Mouse (Mus musculus): Measurements from ENCODE around the gene Senp3. TPM values are rescaled to one million over a fixed set of nuclear protein-coding genes. Genes with fewer than 3 reads are reported as not detected.

Senp3 gene
- polyA plus RNA-seq, 1 experiment from 2014 or later, result 94.0 TPM

GRCm38 (mm10) chr11:69715929-69716328 is 34.0 kb upstream of the Senp3 start:
- Histone ChIP-seq H3K4me1 (ENCODE audit: control insufficient read depth, insufficient read depth, low read length) (no peaks in the 10 kb centered on the region), H3K27ac (ENCODE audit: low read length) (no peak overlapping the region), H3K4me3 (ENCODE audit: low read depth, low read length) (no peak overlapping the region), H3K9me3 (replicated peaks; ENCODE audit: control insufficient read depth, low read length, poor library complexity, severe bottlenecking) (no peaks in the 10 kb centered on the region), H3K36me3 (ENCODE audit: control insufficient read depth, insufficient read depth, low read length) (no peaks in the 10 kb centered on the region), H3K27me3 (ENCODE audit: control insufficient read depth, insufficient read depth, low read depth, low read length) (no peaks in the 10 kb centered on the region), H3K9ac (ENCODE audit: low read depth, low read length) (no peak overlapping the region), H3K4me2 (ENCODE audit: low read length) (no peak overlapping the region)
- no peak for ATAC-seq
- 28% methylated on average over 5 of the region's 5 CpGs for WGBS

- H3K4me3 ChIP-seq (ENCODE audit: low read depth, low read length), result no peak overlapping the region
- H3K27me3 ChIP-seq (ENCODE audit: control insufficient read depth, insufficient read depth, low read depth, low read length), result no peaks in the 10 kb centered on the region
- H3K4me2 ChIP-seq (ENCODE audit: low read length), result no peak overlapping the region
- no peak overlapping the region for H3K27ac ChIP-seq (ENCODE audit: low read length)
- no peaks in the 10 kb centered on the region for H3K9me3 ChIP-seq (replicated peaks; ENCODE audit: control insufficient read depth, low read length, poor library complexity, severe bottlenecking)
- H3K36me3 ChIP-seq (ENCODE audit: control insufficient read depth, insufficient read depth, low read length), result no peaks in the 10 kb centered on the region
- ATAC-seq, result no peak
- 57% methylated on average over 9 of the region's 9 CpGs for WGBS
- H3K4me1 ChIP-seq (ENCODE audit: control insufficient read depth, insufficient read depth, low read length), result no peaks in the 10 kb centered on the region
- H3K9ac ChIP-seq (ENCODE audit: low read depth, low read length), result no peak overlapping the region
These were observed 33.6 kb upstream of the Senp3 start for GRCm38 (mm10) chr11:69715482-69715881.

- H3K4me2 ChIP-seq (ENCODE audit: low read length), result no peak overlapping the region
- no peaks in the 10 kb centered on the region for H3K9me3 ChIP-seq (replicated peaks; ENCODE audit: control insufficient read depth, low read length, poor library complexity, severe bottlenecking)
- no peaks in the 10 kb centered on the region for H3K27me3 ChIP-seq (ENCODE audit: control insufficient read depth, insufficient read depth, low read depth, low read length)
- H3K9ac ChIP-seq (ENCODE audit: low read depth, low read length), result no peak overlapping the region
- no peaks in the 10 kb centered on the region for H3K4me1 ChIP-seq (ENCODE audit: control insufficient read depth, insufficient read depth, low read length)
- WGBS, result 70% methylated on average over 18 of the region's 18 CpGs
- no peaks in the 10 kb centered on the region for H3K36me3 ChIP-seq (ENCODE audit: control insufficient read depth, insufficient read depth, low read length)
- no peak for ATAC-seq
- no peak overlapping the region for H3K4me3 ChIP-seq (ENCODE audit: low read depth, low read length)
- H3K27ac ChIP-seq (ENCODE audit: low read length), result no peak overlapping the region
These were observed 32.9 kb upstream of the Senp3 start for GRCm38 (mm10) chr11:69714636-69715329.

- WGBS, result 80% methylated on average over 20 of the region's 20 CpGs
- H3K27ac ChIP-seq (ENCODE audit: low read length), result no peak overlapping the region
- no peaks in the 10 kb centered on the region for H3K4me1 ChIP-seq (ENCODE audit: control insufficient read depth, insufficient read depth, low read length)
- no peak overlapping the region for H3K4me2 ChIP-seq (ENCODE audit: low read length)
- no peak overlapping the region for H3K4me3 ChIP-seq (ENCODE audit: low read depth, low read length)
- no peaks in the 10 kb centered on the region for H3K9me3 ChIP-seq (replicated peaks; ENCODE audit: control insufficient read depth, low read length, poor library complexity, severe bottlenecking)
- H3K36me3 ChIP-seq (ENCODE audit: control insufficient read depth, insufficient read depth, low read length), result no peaks in the 10 kb centered on the region
- H3K9ac ChIP-seq (ENCODE audit: low read depth, low read length), result no peak overlapping the region
- no peak for ATAC-seq
- no peaks in the 10 kb centered on the region for H3K27me3 ChIP-seq (ENCODE audit: control insufficient read depth, insufficient read depth, low read depth, low read length)
These were observed 31.2 kb upstream of the Senp3 start for GRCm38 (mm10) chr11:69712954-69713672.

- no peaks in the 10 kb centered on the region for H3K27me3 ChIP-seq (ENCODE audit: control insufficient read depth, insufficient read depth, low read depth, low read length)
- H3K9ac ChIP-seq (ENCODE audit: low read depth, low read length), result no peak overlapping the region
- H3K36me3 ChIP-seq (ENCODE audit: control insufficient read depth, insufficient read depth, low read length), result no peaks in the 10 kb centered on the region
- no peak overlapping the region for H3K4me2 ChIP-seq (ENCODE audit: low read length)
- H3K27ac ChIP-seq (ENCODE audit: low read length), result no peak overlapping the region
- no peaks in the 10 kb centered on the region for H3K4me1 ChIP-seq (ENCODE audit: control insufficient read depth, insufficient read depth, low read length)
- H3K9me3 ChIP-seq (replicated peaks; ENCODE audit: control insufficient read depth, low read length, poor library complexity, severe bottlenecking), result no peaks in the 10 kb centered on the region
- no peak for ATAC-seq
- WGBS, result 92% methylated on average over 2 of the region's 2 CpGs
- H3K4me3 ChIP-seq (ENCODE audit: low read depth, low read length), result no peak overlapping the region
These were observed 29.2 kb upstream of the Senp3 start for GRCm38 (mm10) chr11:69711082-69711481.

- Histone ChIP-seq H3K27me3 (ENCODE audit: control insufficient read depth, insufficient read depth, low read depth, low read length) (no peaks in the 10 kb centered on the region), H3K9ac (ENCODE audit: low read depth, low read length) (no peak overlapping the region), H3K27ac (ENCODE audit: low read length) (no peak overlapping the region), H3K9me3 (replicated peaks; ENCODE audit: control insufficient read depth, low read length, poor library complexity, severe bottlenecking) (no peaks in the 10 kb centered on the region), H3K4me1 (ENCODE audit: control insufficient read depth, insufficient read depth, low read length) (no peaks in the 10 kb centered on the region), H3K36me3 (ENCODE audit: control insufficient read depth, insufficient read depth, low read length) (no peaks in the 10 kb centered on the region), H3K4me3 (ENCODE audit: low read depth, low read length) (no peak overlapping the region), H3K4me2 (ENCODE audit: low read length) (no peak overlapping the region)
- ATAC-seq, result no peak
- 68% methylated on average over 3 of the region's 3 CpGs for WGBS
These were observed 28.6 kb upstream of the Senp3 start for GRCm38 (mm10) chr11:69710470-69710869.

- Histone ChIP-seq H3K9ac (ENCODE audit: low read depth, low read length) (no peak overlapping the region), H3K36me3 (ENCODE audit: control insufficient read depth, insufficient read depth, low read length) (no peaks in the 10 kb centered on the region), H3K27me3 (ENCODE audit: control insufficient read depth, insufficient read depth, low read depth, low read length) (no peaks in the 10 kb centered on the region), H3K27ac (ENCODE audit: low read length) (no peak overlapping the region), H3K4me3 (ENCODE audit: low read depth, low read length) (no peak overlapping the region), H3K4me2 (ENCODE audit: low read length) (no peak overlapping the region), H3K4me1 (ENCODE audit: control insufficient read depth, insufficient read depth, low read length) (no peaks in the 10 kb centered on the region), H3K9me3 (replicated peaks; ENCODE audit: control insufficient read depth, low read length, poor library complexity, severe bottlenecking) (no peaks in the 10 kb centered on the region)
- no peak for ATAC-seq
- 53% methylated on average over 11 of the region's 11 CpGs for WGBS
These were observed 27.9 kb upstream of the Senp3 start for GRCm38 (mm10) chr11:69709554-69710446.

GRCm38 (mm10) chr11:69708614-69709265 is 26.9 kb upstream of the Senp3 start:
- no peak overlapping the region for H3K4me2 ChIP-seq (ENCODE audit: low read length)
- no peak overlapping the region for H3K4me3 ChIP-seq (ENCODE audit: low read depth, low read length)
- WGBS, result 81% methylated on average over 3 of the region's 3 CpGs
- H3K36me3 ChIP-seq (ENCODE audit: control insufficient read depth, insufficient read depth, low read length), result no peaks in the 10 kb centered on the region
- H3K4me1 ChIP-seq (ENCODE audit: control insufficient read depth, insufficient read depth, low read length), result no peaks in the 10 kb centered on the region
- H3K27me3 ChIP-seq (ENCODE audit: control insufficient read depth, insufficient read depth, low read depth, low read length), result no peaks in the 10 kb centered on the region
- no peak for ATAC-seq
- no peak overlapping the region for H3K9ac ChIP-seq (ENCODE audit: low read depth, low read length)
- no peaks in the 10 kb centered on the region for H3K9me3 ChIP-seq (replicated peaks; ENCODE audit: control insufficient read depth, low read length, poor library complexity, severe bottlenecking)
- H3K27ac ChIP-seq (ENCODE audit: low read length), result no peak overlapping the region
